Mouse (Mus musculus) G1E (cell line): ENCODE data around the gene Atp7b.

Source experiments
- CTCF ChIP-seq: IDR thresholded peaks from 2 replicates; pipeline ENCODE4 v1.5.1; 2012; ENCODE audit warnings: low read depth, low read length, inconsistent platforms, mixed read lengths
- POLR2AphosphoS5 ChIP-seq: IDR thresholded peaks from 2 replicates; pipeline ENCODE4 v1.6.1; 2012; ENCODE audit warnings: low read depth, low read length, inconsistent platforms; ENCODE audit not compliant: insufficient replicate concordance

- TF ChIP-seq CTCF = no peak
- TF ChIP-seq POLR2AphosphoS5 = no peak
These were observed 101.7 kb downstream of the Atp7b start, which contains the start of gene Fam90a1a for GRCm38 (mm10) chr8:21958414-21958813.
